Mouse (Mus musculus) hindbrain, embryonic 15.5 days (tissue): ENCODE results near the gene Ppara. TPM values are rescaled to one million over a fixed set of nuclear protein-coding genes. Genes with fewer than 3 reads are reported as not detected.

Source experiments
- ATAC-seq: fragments of 200-750 bp; cut with Nextera tagmentation; 2 replicates; pipeline ENCODE4 v1.8.0; 2017; ENCODE audit warnings: low read depth, moderate number of reproducible peaks, moderate TSS enrichment; ENCODE audit not compliant: low FRiP score
- H3K27ac ChIP-seq: fragments of 300-500 bp; sonication (generic); replicated peaks from 2 replicates; pipeline ENCODE4 v1.5.1; 2015; ENCODE audit warnings: mild to moderate bottlenecking, inconsistent platforms
- H3K27me3 ChIP-seq: fragments of 300-500 bp; sonication (generic); 2 replicates; pipeline ENCODE4 v1.6.1; 2015; ENCODE audit warnings: control low read depth, inconsistent platforms
- H3K36me3 ChIP-seq: fragments of 300-500 bp; sonication (generic); 2 replicates; pipeline ENCODE4 v1.6.1; 2015; ENCODE audit warnings: control low read depth, inconsistent platforms
- H3K4me1 ChIP-seq: fragments of 300-500 bp; sonication (generic); replicated peaks from 2 replicates; pipeline ENCODE4 v1.6.1; 2015; ENCODE audit warnings: control low read depth, inconsistent platforms
- H3K4me2 ChIP-seq: fragments of 300-500 bp; sonication (generic); 2 replicates; pipeline ENCODE4 v1.6.1; 2015; ENCODE audit warnings: moderate library complexity, mild to moderate bottlenecking, inconsistent platforms
- H3K4me3 ChIP-seq: fragments of 300-500 bp; sonication (generic); 2 replicates; pipeline ENCODE4 v1.5.1; 2015; ENCODE audit warnings: mild to moderate bottlenecking, inconsistent platforms
- H3K9ac ChIP-seq: fragments of 300-500 bp; sonication (generic); 2 replicates; pipeline ENCODE4 v1.6.1; 2015; ENCODE audit warnings: inconsistent platforms
- H3K9me3 ChIP-seq: fragments of 300-500 bp; sonication (generic); 2 replicates; pipeline ENCODE4 v1.6.1; 2016; ENCODE audit warnings: control low read depth, inconsistent platforms
- WGBS: fragments of 180-500 bp; shearing (Covaris S2); methylation state at CpG from one replicate; pipeline ENCODE4 v1.1.7; 2015; 5-methylcytosine and 5-hydroxymethylcytosine counted together
- polyA plus RNA-seq: library from polyadenylated mRNA; unstranded; fragments of >200 nt; fragmentation: Nextera tagmentation; extraction: Ambion mirVana; gene quantifications from 2 replicates; pipeline ENCODE4 v1.2.1, GENCODE M21; 2015

Gene Ppara
- polyA plus RNA-seq, 1 experiment from 2014 or later: 1.6 TPM

- ATAC-seq: no peak
- H3K9me3 ChIP-seq: no peaks in the 10 kb centered on the region
- 86% methylated on average over 5 of the region's 5 CpGs for WGBS
- H3K4me3 ChIP-seq: no peak overlapping the region
- no peaks in the 10 kb centered on the region for H3K36me3 ChIP-seq
- H3K4me1 ChIP-seq: no peaks in the 10 kb centered on the region
- no peak overlapping the region for H3K27ac ChIP-seq
- H3K4me2 ChIP-seq: no peak overlapping the region
- no peaks in the 10 kb centered on the region; the same call in 1 of the 2 replicates for H3K27me3 ChIP-seq
- no peak overlapping the region for H3K9ac ChIP-seq
Observed at GRCm38 (mm10) chr15:85716591-85716990, 18.2 kb upstream of the Ppara start.

- Histone ChIP-seq H3K4me1 (no peaks in the 10 kb centered on the region), H3K27ac (no peak overlapping the region), H3K4me3 (no peak overlapping the region), H3K9ac (no peak overlapping the region), H3K27me3 (no peaks in the 10 kb centered on the region; the same call in 1 of the 2 replicates), H3K36me3 (no peaks in the 10 kb centered on the region), H3K4me2 (no peak overlapping the region), H3K9me3 (no peaks in the 10 kb centered on the region)
- ATAC-seq: no peak
- 69% methylated on average over 4 of the region's 4 CpGs for WGBS
Observed at GRCm38 (mm10) chr15:85717008-85717407, 17.8 kb upstream of the Ppara start.

GRCm38 (mm10) chr15:85717800-85718199, 17.0 kb upstream of the Ppara start:
- no peak for ATAC-seq
- Histone ChIP-seq H3K9ac (no peak overlapping the region), H3K36me3 (no peaks in the 10 kb centered on the region), H3K4me2 (no peak overlapping the region), H3K9me3 (no peaks in the 10 kb centered on the region), H3K27ac (no peak overlapping the region), H3K4me1 (no peaks in the 10 kb centered on the region), H3K27me3 (no peaks in the 10 kb centered on the region; the same call in 1 of the 2 replicates), H3K4me3 (no peak overlapping the region)
- 84% methylated on average over 2 of the region's 2 CpGs for WGBS

GRCm38 (mm10) chr15:85719017-85719416, 15.8 kb upstream of the Ppara start:
- Histone ChIP-seq H3K9ac (no peak overlapping the region), H3K36me3 (no peaks in the 10 kb centered on the region), H3K27ac (no peak overlapping the region), H3K4me1 (no peaks in the 10 kb centered on the region), H3K4me2 (no peak overlapping the region), H3K4me3 (no peak overlapping the region), H3K27me3 (no peaks in the 10 kb centered on the region; the same call in 1 of the 2 replicates), H3K9me3 (no peaks in the 10 kb centered on the region)
- ATAC-seq: no peak
- WGBS: 88% methylated on average over 7 of the region's 7 CpGs

GRCm38 (mm10) chr15:85720366-85720841, 14.4 kb upstream of the Ppara start:
- WGBS: 74% methylated on average over 6 of the region's 6 CpGs
- Histone ChIP-seq H3K4me2 (no peak overlapping the region), H3K27me3 (no peaks in the 10 kb centered on the region; the same call in 1 of the 2 replicates), H3K27ac (no peak overlapping the region), H3K36me3 (no peaks in the 10 kb centered on the region), H3K9ac (no peak overlapping the region), H3K4me1 (no peaks in the 10 kb centered on the region; the same call in 1 of the 2 replicates), H3K4me3 (no peak overlapping the region), H3K9me3 (no peaks in the 10 kb centered on the region)
- ATAC-seq: no peak

- no peak overlapping the region for H3K4me2 ChIP-seq
- H3K4me3 ChIP-seq: no peak overlapping the region
- H3K27ac ChIP-seq: no peak overlapping the region
- no peak for ATAC-seq
- no peak overlapping the region for H3K9ac ChIP-seq
- H3K36me3 ChIP-seq: no peaks in the 10 kb centered on the region
- no peaks in the 10 kb centered on the region; the same call in 1 of the 2 replicates for H3K27me3 ChIP-seq
- H3K9me3 ChIP-seq: no peaks in the 10 kb centered on the region
- WGBS: 33% methylated on average over 11 of the region's 11 CpGs
- no peaks in the 10 kb centered on the region; the same call in 1 of the 2 replicates for H3K4me1 ChIP-seq
Observed at GRCm38 (mm10) chr15:85724271-85725165, 10.3 kb upstream of the Ppara start.

- ATAC-seq: no peak
- H3K4me3 ChIP-seq: no peak overlapping the region
- H3K36me3 ChIP-seq: no peaks in the 10 kb centered on the region
- 88% methylated on average over 5 of the region's 5 CpGs for WGBS
- H3K9me3 ChIP-seq: no peaks in the 10 kb centered on the region
- H3K27me3 ChIP-seq: peaks cover 13% of the 10 kb centered on the region
- no peaks in the 10 kb centered on the region; the same call in 1 of the 2 replicates for H3K4me1 ChIP-seq
- H3K9ac ChIP-seq: no peak overlapping the region
- no peak overlapping the region for H3K4me2 ChIP-seq
- no peak overlapping the region for H3K27ac ChIP-seq
Observed at GRCm38 (mm10) chr15:85728224-85728623, 6.6 kb upstream of the Ppara start.

GRCm38 (mm10) chr15:85729256-85729655, 5.5 kb upstream of the Ppara start:
- peaks cover 23% of the 10 kb centered on the region for H3K27me3 ChIP-seq
- no peak overlapping the region for H3K27ac ChIP-seq
- WGBS: 85% methylated on average over 9 of the region's 9 CpGs
- H3K36me3 ChIP-seq: no peaks in the 10 kb centered on the region
- no peak overlapping the region for H3K4me3 ChIP-seq
- no peaks in the 10 kb centered on the region; the same call in 1 of the 2 replicates for H3K4me1 ChIP-seq
- no peaks in the 10 kb centered on the region for H3K9me3 ChIP-seq
- ATAC-seq: no peak
- H3K9ac ChIP-seq: no peak overlapping the region
- H3K4me2 ChIP-seq: no peak overlapping the region

GRCm38 (mm10) chr15:85730027-85730426, 4.8 kb upstream of the Ppara start:
- H3K36me3 ChIP-seq: no peaks in the 10 kb centered on the region
- peaks cover 7% of the 10 kb centered on the region for H3K4me1 ChIP-seq
- H3K9me3 ChIP-seq: no peaks in the 10 kb centered on the region
- WGBS: 52% methylated on average over 2 of the region's 2 CpGs
- no peak overlapping the region for H3K4me2 ChIP-seq
- no peak overlapping the region for H3K9ac ChIP-seq
- no peak overlapping the region for H3K27ac ChIP-seq
- H3K27me3 ChIP-seq: peaks cover 31% of the 10 kb centered on the region
- H3K4me3 ChIP-seq: no peak overlapping the region
- ATAC-seq: no peak

GRCm38 (mm10) chr15:85731885-85732603, 2.7 kb upstream of the Ppara start:
- Histone ChIP-seq H3K9me3 (no peaks in the 10 kb centered on the region), H3K4me1 (peaks cover 17% of the 10 kb centered on the region), H3K27ac (no peak overlapping the region), H3K4me3 (no peak overlapping the region), H3K9ac (no peak overlapping the region), H3K27me3 (peaks cover 51% of the 10 kb centered on the region), H3K36me3 (no peaks in the 10 kb centered on the region), H3K4me2 (no peak overlapping the region)
- WGBS: 78% methylated on average over 3 of the region's 3 CpGs
- no peak for ATAC-seq

- no peak overlapping the region for H3K9ac ChIP-seq
- no peak for ATAC-seq
- no peak overlapping the region for H3K4me2 ChIP-seq
- H3K27me3 ChIP-seq: peaks cover 56% of the 10 kb centered on the region
- no peak overlapping the region for H3K4me3 ChIP-seq
- 79% methylated on average over 5 of the region's 5 CpGs for WGBS
- no peaks in the 10 kb centered on the region for H3K9me3 ChIP-seq
- H3K27ac ChIP-seq: no peak overlapping the region
- peaks cover 17% of the 10 kb centered on the region for H3K4me1 ChIP-seq
- H3K36me3 ChIP-seq: no peaks in the 10 kb centered on the region
Observed at GRCm38 (mm10) chr15:85732604-85732968, 2.2 kb upstream of the Ppara start.

GRCm38 (mm10) chr15:85733686-85734085, 1.1 kb upstream of the Ppara start:
- no peak overlapping the region for H3K4me2 ChIP-seq
- no peak overlapping the region for H3K27ac ChIP-seq
- no peak overlapping the region for H3K4me3 ChIP-seq
- H3K36me3 ChIP-seq: no peaks in the 10 kb centered on the region
- no peaks in the 10 kb centered on the region for H3K9me3 ChIP-seq
- H3K9ac ChIP-seq: no peak overlapping the region
- peaks cover 17% of the 10 kb centered on the region for H3K4me1 ChIP-seq
- no peak for ATAC-seq
- 96% methylated on average over 2 of the region's 2 CpGs for WGBS
- peaks cover 58% of the 10 kb centered on the region for H3K27me3 ChIP-seq
